Mouse (Mus musculus) cortical plate, adult 2 months (tissue): Measurements from ENCODE around the gene Ccdc33. TPM values are rescaled to one million over a fixed set of nuclear protein-coding genes. Genes with fewer than 3 reads are reported as not detected.

ENCODE experiments used
- H3K27ac ChIP-seq: fragments of 200-500 bp; 2 replicates; pipeline ENCODE4 v1.5.1; 2012; ENCODE audit warnings: low read length, control low read depth, inconsistent platforms; ENCODE audit not compliant: insufficient read depth
- H3K4me1 ChIP-seq: fragments of 200-500 bp; 2 replicates; pipeline ENCODE4 v1.6.1; 2011; ENCODE audit warnings: low read length; ENCODE audit not compliant: control insufficient read depth, insufficient read depth
- H3K4me3 ChIP-seq: fragments of 200-500 bp; 2 replicates; pipeline ENCODE4 v1.5.1; 2011; ENCODE audit warnings: mild to moderate bottlenecking, low read length, control low read depth; ENCODE audit not compliant: insufficient read depth
- CTCF ChIP-seq: fragments of 200-500 bp; IDR thresholded peaks from 2 replicates; pipeline ENCODE4 v1.5.1; 2011; ENCODE audit warnings: mild to moderate bottlenecking, control low read depth, low read length; ENCODE audit not compliant: insufficient read depth; ENCODE audit errors: extremely low read depth
- POLR2A ChIP-seq: fragments of 200-500 bp; IDR thresholded peaks from 2 replicates; pipeline ENCODE4 v1.6.1; 2011; ENCODE audit warnings: mild to moderate bottlenecking, low read length, control low read depth; ENCODE audit not compliant: insufficient read depth; ENCODE audit errors: extremely low read depth
- polyA plus RNA-seq: library from polyadenylated mRNA; depleted of rRNA; stranded (reverse); fragments of >200 nt; gene quantifications from 2 replicates; pipeline ENCODE4 v1.2.3, GENCODE M21; 2012; rRNA removed

Ccdc33 gene
- polyA plus RNA-seq, result 1.5 and 1.7 TPM in 2 replicates

GRCm38 (mm10) chr9:58118671-58119070 lies at the start of gene Ccdc33:
Ccdc33 (minus strand) TSS chr9:58118823.
- H3K27ac ChIP-seq, result no peak within 1 kb of the TSS
- H3K4me3 ChIP-seq, result no peak within 1 kb of the TSS
- peaks cover 9% of the 10 kb centered on the region for H3K4me1 ChIP-seq
- no peak for TF ChIP-seq POLR2A
- TF ChIP-seq CTCF, result no peak

GRCm38 (mm10) chr9:58165779-58166178 lies 47.2 kb upstream of the Ccdc33 start:
- Histone ChIP-seq H3K4me3 (no peak overlapping the region), H3K4me1 (no peaks in the 10 kb centered on the region), H3K27ac (no peak overlapping the region)
- no peak for TF ChIP-seq CTCF
- no peak for TF ChIP-seq POLR2A

DNA sequence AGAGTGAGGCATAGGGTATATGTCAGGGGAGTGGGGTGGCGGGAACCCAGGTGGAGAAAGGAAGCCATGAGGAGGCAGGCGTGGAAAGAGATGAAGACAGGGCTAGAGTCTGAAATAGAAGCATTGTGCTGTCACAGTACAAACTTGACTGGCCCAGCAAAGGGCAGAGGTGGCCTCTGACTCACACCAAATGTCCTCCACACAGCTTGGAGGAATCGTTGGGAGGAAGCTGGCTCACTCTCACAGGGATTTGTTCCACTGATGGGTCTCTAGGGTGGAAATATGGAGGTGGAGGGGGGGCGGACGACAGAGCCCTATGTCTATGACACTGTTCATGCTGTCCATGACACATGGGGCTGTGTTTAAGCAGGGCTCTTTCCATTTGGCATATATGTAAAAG lies 44.5 kb upstream of the Ccdc33 start:
- TF ChIP-seq POLR2A, result no peak
- TF ChIP-seq CTCF, result no peak

GRCm38 (mm10) chr9:58162173-58162572 lies 43.5 kb upstream of the Ccdc33 start:
- H3K4me3 ChIP-seq, result no peak overlapping the region
- H3K27ac ChIP-seq, result no peak overlapping the region
- H3K4me1 ChIP-seq, result peaks cover 4% of the 10 kb centered on the region
- TF ChIP-seq POLR2A (no peak), CTCF (no peak)

More for the DNA sequence above, 44.5 kb upstream of the Ccdc33 start:
- no peak overlapping the region for H3K27ac ChIP-seq
- H3K4me3 ChIP-seq, result no peak overlapping the region
- H3K4me1 ChIP-seq, result peaks cover 4% of the 10 kb centered on the region

DNA sequence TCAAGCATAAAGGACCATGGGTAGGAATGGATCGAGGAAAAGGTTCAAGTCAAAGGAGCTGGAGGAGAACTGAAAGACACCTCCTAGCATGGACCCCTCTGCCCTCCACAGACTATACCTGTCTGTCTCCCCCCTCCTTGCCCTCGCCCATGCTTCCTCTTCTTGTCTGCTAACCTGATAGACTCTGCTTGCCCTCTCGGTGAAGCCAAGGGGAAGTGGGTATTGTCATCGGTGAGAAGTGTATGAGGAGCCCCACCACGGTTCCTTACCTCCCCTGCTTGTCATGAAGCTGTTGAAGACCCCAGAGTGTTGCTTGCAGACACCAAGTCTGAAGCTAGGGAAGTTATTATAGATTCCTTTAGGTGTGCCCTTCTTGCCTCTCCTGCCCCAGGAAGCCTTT lies 41.7 kb upstream of the Ccdc33 start:
- Histone ChIP-seq H3K4me1 (peaks cover 4% of the 10 kb centered on the region), H3K4me3 (no peak overlapping the region), H3K27ac (no peak overlapping the region)
- no peak for TF ChIP-seq POLR2A
- TF ChIP-seq CTCF, result no peak

DNA sequence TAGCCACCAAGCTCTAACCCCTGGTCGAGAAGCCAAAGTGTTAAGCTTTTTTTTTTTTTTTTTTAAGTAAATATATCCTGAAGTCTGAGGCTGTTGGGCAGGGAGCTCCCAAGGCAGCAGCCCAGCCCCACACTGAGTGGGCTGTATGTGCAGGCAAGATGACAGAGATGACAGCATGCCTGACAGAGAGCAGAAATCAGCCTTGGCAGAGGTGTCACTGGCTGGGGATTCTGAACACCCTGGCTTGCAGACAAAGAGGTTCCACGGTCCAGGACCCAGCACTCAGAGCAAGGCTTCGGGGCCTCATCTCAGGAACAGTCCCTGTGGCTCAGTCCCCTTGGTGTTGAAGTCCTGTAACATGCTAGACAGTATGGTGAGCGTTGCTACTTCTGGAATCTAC lies 41.2 kb upstream of the Ccdc33 start:
- H3K4me1 ChIP-seq, result peaks cover 4% of the 10 kb centered on the region
- H3K4me3 ChIP-seq, result no peak overlapping the region
- no peak for TF ChIP-seq CTCF
- no peak for TF ChIP-seq POLR2A
- H3K27ac ChIP-seq, result no peak overlapping the region

DNA sequence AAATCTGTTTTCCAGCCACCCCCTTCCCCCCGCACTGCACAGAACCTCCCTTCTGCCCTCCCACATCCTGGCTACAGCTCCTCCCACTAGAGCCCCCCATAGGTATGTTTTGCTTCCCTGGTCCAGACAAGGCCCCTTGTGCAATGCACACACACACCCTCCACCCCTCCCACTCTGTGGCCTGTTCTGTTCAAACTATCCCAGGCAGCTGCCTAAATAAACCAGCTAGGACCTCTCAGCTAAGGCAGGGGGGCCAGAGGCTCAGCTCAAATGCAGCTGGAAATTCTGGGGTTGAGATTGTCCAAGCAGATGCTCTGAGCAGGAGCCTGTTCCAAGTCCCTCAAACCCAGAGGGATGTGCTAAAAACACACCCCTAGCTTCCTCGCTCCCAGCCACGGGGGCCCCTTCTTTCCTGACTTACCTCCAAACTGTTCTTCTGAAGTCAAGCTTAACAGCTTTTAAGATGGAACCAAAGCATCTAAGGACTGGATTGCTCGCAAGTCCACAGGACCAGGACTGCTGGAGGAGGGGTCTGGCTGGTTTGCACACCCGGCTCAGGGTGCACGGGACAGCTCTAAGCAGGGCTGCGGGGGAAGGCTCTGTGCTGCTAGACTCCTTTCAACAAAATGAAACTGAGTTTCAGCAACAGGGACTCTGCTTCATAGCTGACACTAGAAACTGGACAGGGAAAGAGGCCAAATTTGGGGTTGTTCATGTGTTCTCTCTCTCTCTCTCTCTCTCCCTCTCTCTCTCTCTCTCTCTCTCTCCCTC lies 40.1 kb upstream of the Ccdc33 start:
- Histone ChIP-seq H3K4me3 (0 out of 2 replicates have a peak overlapping the region, but pooled peaks have one; percentile 2), H3K4me1 (peaks cover 4% of the 10 kb centered on the region), H3K27ac (no peak overlapping the region)
- TF ChIP-seq CTCF (no peak), POLR2A (no peak)

DNA sequence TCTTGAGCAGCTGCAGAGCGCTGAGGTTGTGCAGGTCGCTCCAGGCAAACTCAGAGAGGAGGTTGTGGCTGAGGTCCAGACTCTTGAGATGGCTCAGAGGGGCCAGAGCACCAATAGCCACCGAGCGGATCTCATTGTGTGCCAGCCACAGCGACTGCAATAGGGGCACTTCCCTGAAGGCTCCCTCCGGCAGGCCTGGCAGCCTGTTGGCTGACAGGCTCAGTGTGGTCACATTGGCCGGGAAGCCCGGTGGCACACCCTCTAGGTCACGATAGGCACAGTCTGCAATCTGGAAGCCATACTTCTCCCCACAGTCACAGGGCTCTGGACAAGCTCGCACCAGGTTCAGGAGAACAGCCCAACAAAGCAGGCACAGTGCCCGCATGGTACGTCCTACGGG lies 39.2 kb upstream of the Ccdc33 start:
- Histone ChIP-seq H3K4me1 (peaks cover 4% of the 10 kb centered on the region), H3K4me3 (0 out of 2 replicates have a peak overlapping the region, but pooled peaks have one; percentile 2), H3K27ac (no peak overlapping the region)
- TF ChIP-seq CTCF (no peak), POLR2A (no peak)

GRCm38 (mm10) chr9:58156819-58157560 lies 38.4 kb upstream of the Ccdc33 start:
- peaks cover 4% of the 10 kb centered on the region for H3K4me1 ChIP-seq

More at GRCm38 (mm10) chr9:58156819-58157560, 38.4 kb upstream of the Ccdc33 start:
- Histone ChIP-seq H3K27ac (no peak overlapping the region), H3K4me3 (no peak overlapping the region)
- no peak for TF ChIP-seq CTCF
- TF ChIP-seq POLR2A, result no peak
